Mouse (Mus musculus) MEL (cell line): ENCODE results near the gene Tmbim6. TPM values are rescaled to one million over a fixed set of nuclear protein-coding genes. Genes with fewer than 3 reads are reported as not detected.

Experiments used
- DNase-seq: peaks from one replicate; pipeline ENCODE4 v3.0.0; 2011; ENCODE audit warnings: low read depth, low spot score
- H3K27ac ChIP-seq: 2 replicates; pipeline ENCODE4 v1.5.1; 2012; ENCODE audit warnings: low read depth, mild to moderate bottlenecking, control low read depth, low read length, moderate library complexity; ENCODE audit not compliant: control insufficient read depth
- H3K27me3 ChIP-seq, 2 experiments: fragments of 150-350 bp in 1 of 2; sonication (generic) in 1 of 2; 2 replicates each; pipeline ENCODE4 v1.6.1; 2012; ENCODE audit warnings: low read length in 2 of 2, mild to moderate bottlenecking in 2 of 2, improper control_type of control experiment in 1 of 2, moderate library complexity in 1 of 2; ENCODE audit not compliant: insufficient read depth in 2 of 2, control insufficient read depth in 1 of 2
- H3K36me3 ChIP-seq, 2 experiments: 2 replicates each; pipeline ENCODE4 v1.6.1; 2012 to 2014; ENCODE audit warnings: low read length in 2 of 2, improper control_type of control experiment in 1 of 2, inconsistent platforms in 1 of 2, mild to moderate bottlenecking in 1 of 2; ENCODE audit not compliant: insufficient read depth in 2 of 2, control insufficient read depth in 1 of 2
- H3K4me1 ChIP-seq, 2 experiments: fragments of 150-350 bp in 1 of 2; sonication (generic) in 1 of 2; 2 replicates each; pipeline ENCODE4 v1.6.1; 2012; ENCODE audit warnings: low read length in 2 of 2, improper control_type of control experiment in 1 of 2, mild to moderate bottlenecking in 1 of 2; ENCODE audit not compliant: insufficient read depth in 2 of 2, control insufficient read depth in 1 of 2
- H3K4me3 ChIP-seq, 2 experiments: fragments of 150-350 bp in 1 of 2; sonication (generic) in 1 of 2; 2 replicates each; pipeline ENCODE4 v1.5.1; 2012; ENCODE audit warnings: low read depth in 2 of 2, low read length in 2 of 2, mild to moderate bottlenecking in 2 of 2, moderate library complexity in 2 of 2, control low read depth in 1 of 2, improper control_type of control experiment in 1 of 2; ENCODE audit not compliant: control insufficient read depth in 1 of 2, insufficient read depth in 1 of 2
- H3K79me2 ChIP-seq: 2 replicates; pipeline ENCODE4 v1.6.1; 2012; ENCODE audit warnings: mild to moderate bottlenecking, low read length, moderate library complexity; ENCODE audit not compliant: control insufficient read depth, poor library complexity, insufficient read depth
- H3K9ac ChIP-seq: 2 replicates; pipeline ENCODE4 v1.6.1; 2012; ENCODE audit warnings: low read depth, mild to moderate bottlenecking, control low read depth, low read length, moderate library complexity; ENCODE audit not compliant: control insufficient read depth, poor library complexity, severe bottlenecking
- H3K9me3 ChIP-seq: fragments of 150-350 bp; sonication (generic); replicated peaks from 2 replicates; pipeline ENCODE4 v1.6.1; 2012; ENCODE audit warnings: mild to moderate bottlenecking, low read length, improper control_type of control experiment, moderate library complexity; ENCODE audit not compliant: insufficient read depth
- CTCF ChIP-seq, 3 experiments: IDR thresholded peaks in 2 of 3; conservative IDR thresholded peaks in 1 of 3; 2 replicates each; pipeline ENCODE4 v1.5.1; 2011 to 2012; ENCODE audit warnings: low read length in 3 of 3, low read depth in 2 of 3, mild to moderate bottlenecking in 2 of 3, improper control_type of control experiment in 1 of 3, inconsistent platforms in 1 of 3, mixed read lengths in 1 of 3, moderate library complexity in 1 of 3; ENCODE audit not compliant: control insufficient read depth in 1 of 3, insufficient read depth in 1 of 3, poor library complexity in 1 of 3, severe bottlenecking in 1 of 3
- E2F4 ChIP-seq: IDR thresholded peaks from 2 replicates; pipeline ENCODE4 v1.6.1; 2011; ENCODE audit warnings: low read depth, low read length, improper control_type of control experiment, borderline replicate concordance
- ELF1 ChIP-seq: IDR thresholded peaks from 2 replicates; pipeline ENCODE4 v1.6.1; 2014; ENCODE audit warnings: low read depth, mild to moderate bottlenecking, inconsistent platforms, low read length, improper control_type of control experiment, moderate library complexity
- EP300 ChIP-seq, 2 experiments: IDR thresholded peaks; 2 replicates each; pipeline ENCODE4 v1.6.1; 2011; ENCODE audit warnings: improper control_type of control experiment in 2 of 2, low read length in 2 of 2, low read depth in 1 of 2, mild to moderate bottlenecking in 1 of 2
- JUND ChIP-seq: IDR thresholded peaks from 2 replicates; pipeline ENCODE4 v1.6.1; 2011; ENCODE audit warnings: low read depth, mild to moderate bottlenecking, improper control_type of control experiment, low read length
- KAT2A ChIP-seq: conservative IDR thresholded peaks from 2 replicates; pipeline ENCODE4 v1.6.1; 2012; ENCODE audit warnings: low read depth, low read length, improper control_type of control experiment, inconsistent platforms
- MAFK ChIP-seq: IDR thresholded peaks from 2 replicates; pipeline ENCODE4 v1.6.1; 2011; ENCODE audit warnings: low read depth, mild to moderate bottlenecking, low read length, improper control_type of control experiment, borderline replicate concordance
- MAX ChIP-seq: IDR thresholded peaks from 2 replicates; pipeline ENCODE4 v1.6.1; 2011; ENCODE audit warnings: low read length, improper control_type of control experiment
- MAZ ChIP-seq: IDR thresholded peaks from 2 replicates; pipeline ENCODE4 v1.6.1; 2012; ENCODE audit warnings: low read depth, mild to moderate bottlenecking, inconsistent platforms, low read length, improper control_type of control experiment
- MEF2A ChIP-seq: IDR thresholded peaks from 2 replicates; pipeline ENCODE4 v1.6.1; 2014; ENCODE audit warnings: low read depth, mild to moderate bottlenecking, inconsistent platforms, low read length, improper control_type of control experiment; ENCODE audit not compliant: poor library complexity, insufficient replicate concordance, severe bottlenecking; ENCODE audit errors: extremely low read depth
- NELFE ChIP-seq: IDR thresholded peaks from 2 replicates; pipeline ENCODE4 v1.6.1; 2011; ENCODE audit warnings: low read depth, low read length, improper control_type of control experiment
- POLR2AphosphoS2 ChIP-seq: IDR thresholded peaks from 2 replicates; pipeline ENCODE4 v1.6.1; 2011; ENCODE audit warnings: low read length, improper control_type of control experiment
- POLR2AphosphoS5 ChIP-seq: IDR thresholded peaks from 2 replicates; pipeline ENCODE4 v1.6.1; 2012; ENCODE audit warnings: low read depth, borderline replicate concordance, mild to moderate bottlenecking, inconsistent platforms, low read length, moderate library complexity, mixed read lengths
- RAD21 ChIP-seq: IDR thresholded peaks from 2 replicates; pipeline ENCODE4 v1.6.1; 2011; ENCODE audit warnings: mild to moderate bottlenecking, low read depth, low read length, improper control_type of control experiment
- RCOR1 ChIP-seq: IDR thresholded peaks from 2 replicates; pipeline ENCODE4 v1.6.1; 2012; ENCODE audit warnings: low read depth, mild to moderate bottlenecking, inconsistent platforms, low read length, improper control_type of control experiment
- TBP ChIP-seq: IDR thresholded peaks from 2 replicates; pipeline ENCODE4 v1.8.0; 2011; ENCODE audit warnings: low read depth, low read length, improper control_type of control experiment
- USF1 ChIP-seq: IDR thresholded peaks from 2 replicates; pipeline ENCODE4 v1.6.1; 2014; ENCODE audit warnings: low read depth, mild to moderate bottlenecking, inconsistent platforms, low read length, improper control_type of control experiment, moderate library complexity
- USF2 ChIP-seq, 2 experiments: IDR thresholded peaks; 2 replicates each; pipeline ENCODE4 v1.6.1; 2011 to 2012; ENCODE audit warnings: improper control_type of control experiment in 2 of 2, low read length in 2 of 2, borderline replicate concordance in 1 of 2, inconsistent platforms in 1 of 2, low read depth in 1 of 2, mild to moderate bottlenecking in 1 of 2; ENCODE audit not compliant: insufficient read depth in 1 of 2
- ZC3H11A ChIP-seq: IDR thresholded peaks from 2 replicates; pipeline ENCODE4 v1.6.1; 2012; ENCODE audit warnings: low read depth, mild to moderate bottlenecking, inconsistent platforms, low read length, improper control_type of control experiment
- ZNF384 ChIP-seq: IDR thresholded peaks from 2 replicates; pipeline ENCODE4 v1.6.1; 2012; ENCODE audit warnings: low read depth, mild to moderate bottlenecking, inconsistent platforms, low read length, improper control_type of control experiment
- polyA plus RNA-seq, 2 experiments: library from polyadenylated mRNA; stranded (reverse) in 1 of 2; unstranded in 1 of 2; fragments of >175 nt in 1 of 2; fragments of >200 nt in 1 of 2; gene quantifications; 2 replicates each; pipeline versions ENCODE4 v1.2.1 to v1.2.4; 2012; ENCODE audit warnings: low replicate concordance in 2 of 2, low read depth in 1 of 2; ENCODE audit not compliant: insufficient read length in 2 of 2, insufficient read depth in 1 of 2, missing spikeins in 1 of 2
- total RNA-seq: library from RNA; depleted of rRNA; stranded (reverse); fragments of 300-350 nt; gene quantifications from 2 replicates; pipeline ENCODE4 v1.2.3, GENCODE M21; 2012

Tmbim6 gene
- total and polyA plus RNA-seq, 3 experiments: 243 to 339 TPM; not detected in 1

GRCm38 (mm10) chr15:99422551-99422950 lies 29.9 kb downstream of the Tmbim6 start:
- no peak for DNase-seq
- no peak overlapping the region for H3K9ac ChIP-seq
- TF ChIP-seq RAD21: no peak
- TF ChIP-seq ELF1: no peak
- TF ChIP-seq ZC3H11A: no peak
- no peak for TF ChIP-seq JUND
- no peak for TF ChIP-seq ZNF384
- TF ChIP-seq TBP: no peak
- TF ChIP-seq USF2 (IDR thresholded peaks at IDR 0.05; ENCODE audit: borderline replicate concordance in 1 of 2, insufficient read depth in 1 of 2, low read depth in 1 of 2, low read length in 2 of 2): no peak
- no peak for TF ChIP-seq RCOR1
- no peak for TF ChIP-seq POLR2AphosphoS5
- no peak for TF ChIP-seq MAZ
- TF ChIP-seq MEF2A: no peak
- TF ChIP-seq MAFK: no peak
- no peak overlapping the region for H3K4me3 ChIP-seq
- H3K27me3 ChIP-seq: no peaks in the 10 kb centered on the region
- H3K79me2 ChIP-seq: no peaks in the 10 kb centered on the region
- no peaks in the 10 kb centered on the region for H3K36me3 ChIP-seq
- H3K4me1 ChIP-seq: peaks cover 0 to 5% of the 10 kb centered on the region in 2 experiments; a peak in 2 of 4 replicates
- H3K9me3 ChIP-seq: no peaks in the 10 kb centered on the region
- H3K27ac ChIP-seq: no peak overlapping the region

- Histone ChIP-seq H3K36me3 (no peaks in the 10 kb centered on the region), H3K9me3 (no peaks in the 10 kb centered on the region), H3K4me1 (peaks cover 0 to 3% of the 10 kb centered on the region in 2 experiments; a peak in 1 of 4 replicates), H3K4me3 (no peak overlapping the region), H3K79me2 (no peaks in the 10 kb centered on the region), H3K27me3 (no peaks in the 10 kb centered on the region), H3K9ac (no peak overlapping the region), H3K27ac (no peak overlapping the region)
- TF ChIP-seq NELFE (no peak), MEF2A (no peak), POLR2AphosphoS2 (no peak), EP300 (IDR thresholded peaks at IDR 0.05; ENCODE audit: low read depth in 1 of 2, low read length in 2 of 2) (no peak), KAT2A (no peak), USF1 (no peak), E2F4 (no peak), TBP (no peak), USF2 (IDR thresholded peaks at IDR 0.05; ENCODE audit: borderline replicate concordance in 1 of 2, insufficient read depth in 1 of 2, low read depth in 1 of 2, low read length in 2 of 2) (no peak), MAX (no peak), CTCF (IDR thresholded peaks at IDR 0.05 in 2 of 3, conservative IDR thresholded peaks at IDR 0.05 in 1 of 3; ENCODE audit: control insufficient read depth in 1 of 3, insufficient read depth in 1 of 3, low read depth in 2 of 3, low read length in 3 of 3, poor library complexity in 1 of 3, severe bottlenecking in 1 of 3) (no peak), MAFK (no peak)
- DNase-seq: no peak
Observed at GRCm38 (mm10) chr15:99423131-99423530, 30.4 kb downstream of the Tmbim6 start.
